Mouse (Mus musculus) kidney, adult 2 months (tissue): ENCODE results near the gene Ccnk. TPM values are rescaled to one million over a fixed set of nuclear protein-coding genes. Genes with fewer than 3 reads are reported as not detected.
A peak's percentile ranks its signal among the peaks of the same experiment; 100 is the strongest.

Experiments
- DNase-seq: peaks from one replicate; pipeline ENCODE4 v3.0.0; 2021
- H3K27ac ChIP-seq: fragments of 200-500 bp; 2 replicates; pipeline ENCODE4 v1.5.1; 2012; ENCODE audit warnings: low read depth, low read length, control low read depth, inconsistent platforms; ENCODE audit not compliant: insufficient read depth
- H3K27me3 ChIP-seq: fragments of 200-500 bp; replicated peaks from 2 replicates; pipeline ENCODE4 v1.6.1; 2012; ENCODE audit warnings: mild to moderate bottlenecking, moderate library complexity, low read length, inconsistent platforms; ENCODE audit not compliant: control insufficient read depth, insufficient read depth
- H3K36me3 ChIP-seq: fragments of 200-500 bp; 2 replicates; pipeline ENCODE4 v1.6.1; 2012; ENCODE audit warnings: mild to moderate bottlenecking, moderate library complexity, low read length, inconsistent platforms; ENCODE audit not compliant: control insufficient read depth, insufficient read depth
- H3K4me1 ChIP-seq: fragments of 200-500 bp; 2 replicates; pipeline ENCODE4 v1.6.1; 2011; ENCODE audit warnings: low read length; ENCODE audit not compliant: control insufficient read depth, insufficient read depth
- H3K4me3 ChIP-seq: fragments of 200-500 bp; 2 replicates; pipeline ENCODE4 v1.5.1; 2011; ENCODE audit warnings: mild to moderate bottlenecking, low read depth, low read length, control low read depth; ENCODE audit not compliant: insufficient read depth
- CTCF ChIP-seq: fragments of 200-500 bp; conservative IDR thresholded peaks from 2 replicates; pipeline ENCODE4 v1.5.1; 2011; ENCODE audit warnings: low read depth, mild to moderate bottlenecking, control low read depth, low read length, moderate library complexity, mixed read lengths; ENCODE audit not compliant: insufficient read depth, insufficient read length
- POLR2A ChIP-seq: fragments of 200-500 bp; IDR thresholded peaks from one replicate; pipeline ENCODE4 v1.6.1; 2011; ENCODE audit warnings: low read depth, low read length, control low read depth
- WGBS: fragments of 180-500 bp; shearing (Covaris S2); methylation state at CpG from one replicate; pipeline ENCODE4 v1.1.7; 2018; 5-methylcytosine and 5-hydroxymethylcytosine counted together
- polyA plus RNA-seq: library from polyadenylated mRNA; depleted of rRNA; stranded (reverse); fragments of >200 nt; gene quantifications from 2 replicates; pipeline ENCODE4 v1.2.3, GENCODE M21; 2012; rRNA removed

Ccnk gene
- polyA plus RNA-seq, 1 experiment, result 12.6 TPM

DNA sequence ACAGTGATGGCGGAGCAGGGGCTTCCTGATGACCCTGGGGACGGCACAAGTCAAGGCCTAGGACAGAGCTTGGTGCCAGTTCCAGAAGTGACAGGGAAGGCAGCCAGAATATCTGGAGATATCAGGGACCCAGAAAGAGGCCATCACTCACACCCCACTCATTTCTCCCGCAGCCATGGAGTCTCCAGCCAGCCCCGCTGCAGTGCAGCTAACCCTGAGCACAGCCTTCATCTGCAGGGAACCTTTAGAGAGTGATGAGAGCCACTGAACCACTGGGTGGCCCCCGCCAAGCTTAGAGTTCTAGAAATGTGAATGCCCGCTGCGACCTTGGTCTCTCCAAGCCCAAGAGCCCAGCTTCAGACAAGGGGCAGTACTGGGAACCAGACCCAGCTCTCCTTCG lies 69.6 kb downstream of the Ccnk start:
- no peak for DNase-seq
- Histone ChIP-seq H3K36me3 (no peaks in the 10 kb centered on the region), H3K4me1 (peaks cover 75% of the 10 kb centered on the region), H3K27me3 (no peaks in the 10 kb centered on the region), H3K4me3 (no peak overlapping the region), H3K27ac (peak overlapping the region; percentile 28)
- WGBS, result 84% methylated on average over 8 of the region's 8 CpGs
- TF ChIP-seq CTCF, result no peak

DNA sequence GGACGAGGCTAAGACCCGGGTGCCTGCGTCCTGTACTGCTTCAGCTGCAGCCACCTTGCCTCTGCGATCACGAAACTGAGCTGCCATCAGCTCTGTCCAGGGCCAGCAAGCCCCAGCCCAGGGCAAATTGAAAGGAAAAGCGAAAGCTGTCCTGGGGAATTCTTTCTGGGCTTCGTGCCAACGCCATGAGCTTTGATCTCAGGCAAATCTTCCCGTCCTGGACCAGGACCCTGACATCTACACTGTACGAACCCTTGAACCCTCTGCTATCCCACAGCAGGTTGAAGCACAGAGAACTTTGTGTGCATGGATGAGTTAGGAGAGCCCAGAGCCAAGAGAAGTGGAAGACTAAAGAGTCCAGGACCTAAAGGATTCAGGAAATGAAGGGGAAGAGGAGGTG lies 70.1 kb downstream of the Ccnk start:
- DNase-seq, result peak; percentile 96
- 18% methylated on average over 10 of the region's 10 CpGs for WGBS
- H3K36me3 ChIP-seq, result no peaks in the 10 kb centered on the region
- no peak overlapping the region for H3K4me3 ChIP-seq
- H3K27ac ChIP-seq, result peak overlapping the region; percentile 28; the same call in 1 of the 2 replicates
- no peaks in the 10 kb centered on the region for H3K27me3 ChIP-seq
- TF ChIP-seq CTCF, result no peak
- no peak for TF ChIP-seq POLR2A
- peaks cover 70% of the 10 kb centered on the region for H3K4me1 ChIP-seq

DNA sequence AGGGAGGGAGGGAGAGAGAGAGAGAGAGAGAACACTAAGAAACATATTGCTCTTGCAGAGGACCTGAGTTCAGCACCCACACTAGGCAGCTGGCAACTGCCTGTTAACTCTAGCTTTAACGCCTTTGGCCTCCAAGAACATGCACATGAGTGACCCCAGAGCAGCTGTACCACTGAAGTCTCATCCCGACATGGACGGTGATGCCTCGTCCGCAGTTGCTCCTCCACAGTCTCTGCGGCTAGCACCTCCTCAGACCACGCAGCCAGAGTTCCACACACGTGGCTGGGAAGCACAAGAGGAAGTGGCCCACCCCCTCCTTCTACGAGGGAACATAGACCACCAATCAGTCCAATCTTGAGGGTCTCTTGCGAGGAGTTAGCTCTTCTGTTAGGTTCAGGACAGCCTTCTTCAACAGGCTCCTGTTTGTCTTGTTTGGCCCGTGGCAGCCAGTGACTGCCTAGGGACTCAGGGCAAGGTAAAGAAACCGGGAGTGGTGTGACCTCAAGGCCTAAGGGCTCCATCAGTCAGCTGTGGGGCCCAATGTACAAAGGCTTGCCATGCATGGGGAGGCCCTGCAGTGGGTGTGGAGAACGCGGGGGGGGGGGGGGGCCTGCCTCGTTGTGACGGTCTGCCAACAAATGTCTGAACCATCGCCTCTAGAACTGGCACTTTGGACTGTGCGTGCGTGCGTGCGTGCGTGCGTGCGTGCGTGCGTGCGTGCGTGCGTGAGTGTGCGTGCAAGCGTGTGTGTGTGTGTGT lies 71.8 kb downstream of the Ccnk start:
- TF ChIP-seq CTCF (no peak), POLR2A (no peak)
- WGBS, result 65% methylated on average over 31 of the region's 31 CpGs
- Histone ChIP-seq H3K27me3 (no peaks in the 10 kb centered on the region), H3K36me3 (no peaks in the 10 kb centered on the region), H3K27ac (no peak overlapping the region), H3K4me1 (peaks cover 69% of the 10 kb centered on the region), H3K4me3 (no peak overlapping the region)
- DNase-seq, result no peak

- TF ChIP-seq POLR2A (no peak), CTCF (no peak)
- WGBS, result 53% methylated on average over 15 of the region's 15 CpGs
- Histone ChIP-seq H3K36me3 (no peaks in the 10 kb centered on the region), H3K4me3 (no peak overlapping the region), H3K27me3 (no peaks in the 10 kb centered on the region), H3K4me1 (peaks cover 70% of the 10 kb centered on the region), H3K27ac (0 out of 2 replicates have a peak overlapping the region, but pooled peaks have one; percentile 4)
- no peak for DNase-seq
Observed at GRCm38 (mm10) chr12:108251825-108252542, 72.6 kb downstream of the Ccnk start.

Other genes with a start within 250 kb of the Ccnk start
- gene Bcl11b, start 176.0 kb upstream of the Ccnk start, polyA plus RNA-seq, result 4.9 and 5.4 TPM in 2 replicates
- gene Setd3, start 265 bp upstream of the Ccnk start, polyA plus RNA-seq, result 32.5 and 38.5 TPM in 2 replicates
- gene Ccdc85c, start 95.8 kb downstream of the Ccnk start, polyA plus RNA-seq, result 15.7 and 19.4 TPM in 2 replicates
- 0.31 and 0.42 TPM in 2 replicates for gene Hhipl1, start 126.7 kb downstream of the Ccnk start, polyA plus RNA-seq
- 4.1 and 5.1 TPM in 2 replicates for gene Cyp46a1, start 154.8 kb downstream of the Ccnk start, polyA plus RNA-seq
- gene Eml1, start 191.4 kb downstream of the Ccnk start, polyA plus RNA-seq, result 14.2 TPM in 2 replicates